Mouse (Mus musculus) cortical plate, adult 2 months (tissue): ENCODE measurements around the gene Supt4a.

Experiments
- CTCF ChIP-seq: fragments of 200-500 bp; IDR thresholded peaks from 2 replicates; pipeline ENCODE4 v1.5.1; 2011; ENCODE audit warnings: mild to moderate bottlenecking, control low read depth, low read length; ENCODE audit not compliant: insufficient read depth; ENCODE audit errors: extremely low read depth
- POLR2A ChIP-seq: fragments of 200-500 bp; IDR thresholded peaks from 2 replicates; pipeline ENCODE4 v1.6.1; 2011; ENCODE audit warnings: mild to moderate bottlenecking, low read length, control low read depth; ENCODE audit not compliant: insufficient read depth; ENCODE audit errors: extremely low read depth

GRCm38 (mm10) chr11:87701877-87702620, 35.3 kb upstream of the Supt4a start:
- TF ChIP-seq POLR2A: no peak
- TF ChIP-seq CTCF: no peak
